Mouse (Mus musculus): Measurements from ENCODE around the gene Duxbl2. TPM values are rescaled to one million over a fixed set of nuclear protein-coding genes. Genes with fewer than 3 reads are reported as not detected.

Duxbl2 gene
- not detected in 2 replicates for polyA plus RNA-seq (2012; rRNA removed; ENCODE audit: low replicate concordance)

DNA sequence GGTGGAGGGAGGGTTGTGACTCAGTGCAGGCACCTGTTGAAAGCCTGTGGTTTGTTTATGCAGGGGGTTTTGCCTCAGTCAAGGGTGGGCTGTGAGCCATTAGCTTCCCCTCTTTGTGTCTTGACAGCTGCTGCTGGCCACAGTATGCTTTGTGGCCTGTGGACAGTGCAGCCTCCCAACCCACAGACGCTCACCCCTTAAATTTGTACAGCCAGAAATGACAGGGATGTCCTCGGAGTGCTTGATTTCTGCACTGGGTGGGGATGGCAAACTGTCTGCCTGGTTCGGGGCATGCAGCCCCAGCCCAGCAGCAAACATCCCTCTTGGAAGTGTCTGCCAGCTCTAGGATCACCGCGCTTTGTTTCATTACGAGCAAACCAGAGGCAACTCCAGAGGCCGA, at the start of gene Duxbl2:
TSS of gene Duxbl2 (plus strand) at position 200 of the 400 bp plus-strand sequence.

DNA sequence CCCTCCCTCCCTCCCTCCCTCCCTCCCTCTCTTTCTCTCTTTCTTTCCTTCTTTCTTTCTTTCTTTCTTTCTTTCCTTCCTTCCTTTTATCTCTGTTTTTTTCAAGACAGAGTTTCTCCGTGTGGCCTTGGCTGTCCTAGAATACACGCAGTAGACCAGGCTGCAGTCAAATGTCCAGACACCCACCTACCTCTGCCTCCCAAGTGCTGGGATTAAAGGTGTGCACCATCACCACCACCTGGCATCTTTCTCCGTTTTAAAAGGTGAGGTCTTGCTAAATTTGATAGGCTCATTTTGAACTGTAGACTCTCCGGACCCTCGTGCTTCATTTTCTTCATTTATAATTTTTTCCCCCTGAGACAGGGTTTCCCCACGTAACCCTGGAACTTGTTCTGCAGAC, 36.9 kb upstream of the Duxbl2 start, which contains the start of gene Cphx2:
TSS of gene Cphx2 (plus strand) at position 301 of the 400 bp plus-strand sequence.

DNA sequence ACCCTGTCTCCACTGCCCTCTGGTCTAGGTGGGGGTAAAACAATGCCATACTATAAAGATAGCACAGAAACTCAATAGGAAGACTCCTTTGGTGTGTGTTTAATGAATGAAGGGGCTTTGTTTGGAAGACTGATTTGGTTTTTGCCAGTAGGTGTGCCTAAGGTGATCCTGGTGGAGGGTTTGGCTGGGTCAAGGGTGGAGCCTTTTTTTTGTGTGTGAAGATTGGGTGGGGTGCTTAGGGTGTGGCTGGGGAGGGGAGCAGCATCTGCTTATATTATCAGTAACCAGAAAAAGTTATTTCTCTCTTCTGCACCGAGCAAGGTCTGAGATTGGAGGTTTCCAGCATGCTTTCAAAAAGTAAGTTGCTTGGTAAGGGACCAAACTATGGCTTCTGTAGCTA, 36.2 kb upstream of the Duxbl2 start, which contains the start of gene Cphx3:
TSS of gene Cphx3 (plus strand) at position 301 of the 400 bp plus-strand sequence.

Other genes with a start within 250 kb of the Duxbl2 start
- gene Plac9a, start 215.2 kb upstream of the Duxbl2 start, polyA plus RNA-seq (2012; rRNA removed; ENCODE audit: low replicate concordance): not detected in 2 replicates
- 9.5 and 17.0 TPM in 2 replicates for gene Tmem254a, start 190.7 kb upstream of the Duxbl2 start, polyA plus RNA-seq (2012; rRNA removed; ENCODE audit: low replicate concordance)
- gene Cphx1, start 180.0 kb upstream of the Duxbl2 start, polyA plus RNA-seq (2012; rRNA removed; ENCODE audit: low replicate concordance): 0.07 TPM in 1 of 2 replicates, not detected in the other
- 0.13 and 0.39 TPM in 2 replicates for gene Duxbl1, start 139.8 kb upstream of the Duxbl2 start, polyA plus RNA-seq (2012; rRNA removed; ENCODE audit: low replicate concordance)
- gene Gm9780, start 75.6 kb upstream of the Duxbl2 start, polyA plus RNA-seq (2012; rRNA removed; ENCODE audit: low replicate concordance): 53.7 and 61.9 TPM in 2 replicates
- 22.5 and 26.5 TPM in 2 replicates for gene Tmem254c, start 51.0 kb upstream of the Duxbl2 start, polyA plus RNA-seq (2012; rRNA removed; ENCODE audit: low replicate concordance)
- gene Cphx2, start 36.8 kb upstream of the Duxbl2 start, polyA plus RNA-seq (2012; rRNA removed; ENCODE audit: low replicate concordance): not detected in 2 replicates
- gene Cphx3, start 36.1 kb upstream of the Duxbl2 start, polyA plus RNA-seq (2012; rRNA removed; ENCODE audit: low replicate concordance): not detected in 2 replicates
- 6.2 and 10.2 TPM in 2 replicates for gene Plac9b, start 64.1 kb downstream of the Duxbl2 start, polyA plus RNA-seq (2012; rRNA removed; ENCODE audit: low replicate concordance)
- 15.7 and 17.5 TPM in 2 replicates for gene Tmem254b, start 88.7 kb downstream of the Duxbl2 start, polyA plus RNA-seq (2012; rRNA removed; ENCODE audit: low replicate concordance)
- gene Duxbl3, start 139.6 kb downstream of the Duxbl2 start, polyA plus RNA-seq (2012; rRNA removed; ENCODE audit: low replicate concordance): not detected in 2 replicates

Measured in duodenum, adult 2 months (tissue).